Mouse (Mus musculus): ENCODE results near the gene Alox5ap. TPM values are rescaled to one million over a fixed set of nuclear protein-coding genes. Genes with fewer than 3 reads are reported as not detected.

Gene Alox5ap
- polyA plus RNA-seq, 1 experiment from 2014 or later: 12.8 TPM

DNA sequence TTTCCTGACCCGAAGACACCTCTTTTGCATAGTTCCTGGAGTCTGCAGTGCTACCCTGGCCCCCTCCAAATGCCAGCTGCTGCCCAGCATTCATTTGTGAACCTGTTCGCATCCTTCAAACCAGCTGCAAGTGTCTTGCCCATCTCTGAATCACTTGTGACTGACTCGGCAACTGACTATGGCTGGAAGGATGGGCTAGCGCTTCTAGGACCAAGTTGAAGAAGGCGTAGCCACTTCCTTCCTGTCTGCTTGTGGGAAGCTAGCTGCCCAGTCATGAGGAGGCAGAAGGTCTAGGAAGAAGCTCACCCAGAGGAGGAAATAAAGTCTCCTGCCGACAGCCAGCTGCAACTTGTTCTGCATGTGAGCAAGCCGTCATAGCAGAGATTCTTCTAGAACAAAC is 29.6 kb upstream of the Alox5ap start:
- H3K27ac ChIP-seq (ENCODE audit: low read depth, low read length): no peak overlapping the region
- no peaks in the 10 kb centered on the region for H3K4me1 ChIP-seq (ENCODE audit: control insufficient read depth, insufficient read depth, low read length)
- H3K4me3 ChIP-seq (ENCODE audit: low read length): no peak overlapping the region
- H3K9ac ChIP-seq (ENCODE audit: low read depth, low read length): no peak overlapping the region
- H3K4me2 ChIP-seq (replicated peaks; ENCODE audit: low read depth, low read length): no peak overlapping the region
- no peak for ATAC-seq (ENCODE audit: low FRiP score, low TSS enrichment)
- 82% methylated on average over 7 of the region's 7 CpGs for WGBS
- no peaks in the 10 kb centered on the region for H3K27me3 ChIP-seq (ENCODE audit: control insufficient read depth, insufficient read depth, low read length)
- H3K9me3 ChIP-seq (ENCODE audit: control insufficient read depth, low read length): no peaks in the 10 kb centered on the region
- H3K36me3 ChIP-seq (ENCODE audit: control insufficient read depth, insufficient read depth, low read length): no peaks in the 10 kb centered on the region

DNA sequence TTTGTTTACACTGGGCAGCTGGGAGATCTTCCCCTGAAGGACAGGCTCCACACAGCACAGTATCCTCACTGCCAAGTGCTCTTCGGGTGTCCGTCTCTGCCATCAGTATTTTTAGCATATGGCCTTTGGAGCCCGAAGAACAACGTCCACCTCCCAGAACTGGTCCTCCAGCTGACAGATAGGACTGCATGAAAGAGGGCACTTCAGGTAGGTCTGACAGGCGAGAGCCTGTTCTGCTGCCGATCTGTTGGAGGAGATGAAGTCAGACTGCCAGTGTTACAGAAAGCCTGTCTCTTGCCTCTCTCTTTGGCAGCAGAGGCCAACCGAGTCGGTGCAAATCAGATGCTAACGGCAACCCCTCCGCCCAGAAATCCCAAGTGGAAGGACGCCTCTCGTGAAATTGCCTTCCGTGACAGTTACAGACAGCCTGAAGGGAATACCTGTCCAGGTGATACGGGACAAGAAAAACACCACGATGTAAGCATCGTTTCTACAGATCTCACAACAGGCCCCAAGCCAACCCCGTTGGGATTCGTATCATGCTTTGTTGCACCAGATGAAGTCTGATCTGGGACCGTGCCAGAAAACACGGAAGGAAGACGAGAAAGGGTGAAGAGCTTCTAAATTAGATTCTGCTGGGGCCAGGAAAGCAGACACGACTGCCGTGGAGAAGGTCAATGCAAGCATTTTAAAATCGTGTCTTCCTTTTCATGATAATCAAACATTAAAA is 27.2 kb upstream of the Alox5ap start:
- no peaks in the 10 kb centered on the region for H3K27me3 ChIP-seq (ENCODE audit: control insufficient read depth, insufficient read depth, low read length)
- 84% methylated on average over 24 of the region's 24 CpGs for WGBS

DNA sequence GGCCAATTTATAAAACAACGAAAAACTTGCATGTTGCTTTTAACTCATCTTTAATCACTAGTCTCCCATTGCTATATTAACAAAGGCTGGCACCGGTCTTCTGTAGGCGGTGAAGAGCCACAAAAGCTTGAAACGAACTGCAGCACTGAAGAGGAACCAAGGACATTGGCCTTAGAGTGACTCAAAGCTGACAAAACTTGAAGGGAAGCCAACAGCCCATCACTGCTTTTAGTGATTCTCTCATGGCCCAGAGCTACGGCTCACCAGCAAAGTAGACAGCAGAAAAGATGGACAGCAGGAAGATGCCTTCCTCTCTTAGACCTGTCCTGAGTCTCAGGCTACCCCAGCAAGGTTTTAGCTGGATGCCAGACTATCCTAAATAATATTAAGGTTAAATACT is 22.1 kb upstream of the Alox5ap start:
- Histone ChIP-seq H3K9ac (ENCODE audit: low read depth, low read length) (no peak overlapping the region), H3K4me3 (ENCODE audit: low read length) (no peak overlapping the region), H3K4me2 (replicated peaks; ENCODE audit: low read depth, low read length) (no peak overlapping the region), H3K27me3 (ENCODE audit: control insufficient read depth, insufficient read depth, low read length) (no peaks in the 10 kb centered on the region), H3K27ac (ENCODE audit: low read depth, low read length) (no peak overlapping the region), H3K36me3 (ENCODE audit: control insufficient read depth, insufficient read depth, low read length) (no peaks in the 10 kb centered on the region), H3K4me1 (ENCODE audit: control insufficient read depth, insufficient read depth, low read length) (0 out of 2 replicates have a peak, but pooled peaks cover 12% of the 10 kb centered on the region), H3K9me3 (ENCODE audit: control insufficient read depth, low read length) (peaks cover 2% of the 10 kb centered on the region; the same call in 1 of the 2 replicates)
- ATAC-seq (ENCODE audit: low FRiP score, low TSS enrichment): no peak
- 87% methylated on average over 5 of the region's 5 CpGs for WGBS

More for the DNA sequence above, 27.2 kb upstream of the Alox5ap start:
- no peak overlapping the region for H3K4me2 ChIP-seq (replicated peaks; ENCODE audit: low read depth, low read length)
- H3K4me3 ChIP-seq (ENCODE audit: low read length): no peak overlapping the region
- H3K9me3 ChIP-seq (ENCODE audit: control insufficient read depth, low read length): no peaks in the 10 kb centered on the region; the same call in 1 of the 2 replicates
- H3K27ac ChIP-seq (ENCODE audit: low read depth, low read length): no peak overlapping the region
- H3K36me3 ChIP-seq (ENCODE audit: control insufficient read depth, insufficient read depth, low read length): no peaks in the 10 kb centered on the region
- no peak for ATAC-seq (ENCODE audit: low FRiP score, low TSS enrichment)
- no peak overlapping the region for H3K9ac ChIP-seq (ENCODE audit: low read depth, low read length)
- no peaks in the 10 kb centered on the region for H3K4me1 ChIP-seq (ENCODE audit: control insufficient read depth, insufficient read depth, low read length)

DNA sequence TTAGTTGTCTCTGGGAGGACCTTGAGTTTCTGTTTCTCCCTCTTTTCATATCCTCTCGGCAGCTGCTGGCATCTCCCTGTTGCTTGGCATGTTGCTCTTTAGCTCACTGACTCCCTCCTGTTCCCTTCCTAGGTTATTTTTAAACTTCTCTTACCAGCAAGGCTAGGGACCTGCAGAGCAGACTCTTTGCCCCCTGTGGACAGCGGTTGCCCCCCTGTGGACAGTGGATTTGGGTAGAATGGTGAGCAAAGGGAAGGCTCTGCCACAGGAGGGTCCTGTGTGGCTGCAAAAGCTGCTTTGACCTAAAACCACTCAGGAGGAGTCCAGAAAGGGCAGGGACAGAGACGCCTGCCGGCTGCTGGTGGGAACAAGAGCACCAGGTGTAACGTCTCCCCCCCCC is 21.5 kb upstream of the Alox5ap start:
- Histone ChIP-seq H3K27me3 (ENCODE audit: control insufficient read depth, insufficient read depth, low read length) (no peaks in the 10 kb centered on the region), H3K4me2 (replicated peaks; ENCODE audit: low read depth, low read length) (no peak overlapping the region), H3K4me3 (ENCODE audit: low read length) (no peak overlapping the region), H3K9me3 (ENCODE audit: control insufficient read depth, low read length) (peaks cover 2% of the 10 kb centered on the region; the same call in 1 of the 2 replicates), H3K4me1 (ENCODE audit: control insufficient read depth, insufficient read depth, low read length) (0 out of 2 replicates have a peak, but pooled peaks cover 13% of the 10 kb centered on the region), H3K27ac (ENCODE audit: low read depth, low read length) (no peak overlapping the region), H3K9ac (ENCODE audit: low read depth, low read length) (no peak overlapping the region), H3K36me3 (ENCODE audit: control insufficient read depth, insufficient read depth, low read length) (no peaks in the 10 kb centered on the region)
- ATAC-seq (ENCODE audit: low FRiP score, low TSS enrichment): no peak
- WGBS: 47% methylated on average over 5 of the region's 5 CpGs

DNA sequence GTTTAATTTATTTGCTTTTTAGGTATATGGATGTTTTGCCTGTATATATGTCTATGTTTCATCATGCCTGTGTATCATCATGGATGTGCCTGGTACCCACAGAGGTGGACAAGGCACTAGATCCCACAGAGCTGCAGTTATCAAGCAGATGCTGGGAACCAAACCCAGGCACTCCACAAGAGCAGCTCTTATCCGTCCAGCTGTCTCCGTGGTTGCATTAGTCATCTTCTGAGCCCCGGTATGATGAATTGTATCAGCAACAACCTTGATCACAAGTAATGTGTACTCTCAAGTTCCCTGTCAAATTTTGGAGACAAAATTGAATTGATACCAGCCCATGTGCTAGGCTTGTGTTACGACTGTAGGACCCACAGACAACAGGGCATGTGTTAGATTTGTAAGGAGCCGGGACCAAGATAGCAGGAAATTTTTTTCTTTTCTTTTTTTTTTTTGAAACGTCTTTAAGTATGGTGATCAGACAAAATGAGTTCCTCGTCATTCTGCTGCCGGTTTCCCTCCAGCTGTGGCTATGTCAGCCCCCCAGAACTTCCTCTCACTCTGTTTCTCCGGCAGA is 19.1 kb upstream of the Alox5ap start:
- WGBS: 55% methylated on average over 9 of the region's 9 CpGs
- peak overlapping the region; percentile 50 for H3K4me2 ChIP-seq (replicated peaks; ENCODE audit: low read depth, low read length)
- H3K9me3 ChIP-seq (ENCODE audit: control insufficient read depth, low read length): peaks cover 2% of the 10 kb centered on the region; the same call in 1 of the 2 replicates
- no peaks in the 10 kb centered on the region for H3K27me3 ChIP-seq (ENCODE audit: control insufficient read depth, insufficient read depth, low read length)
- 0 out of 2 replicates have a peak overlapping the region, but pooled peaks have one; percentile 40 for H3K9ac ChIP-seq (ENCODE audit: low read depth, low read length)
- no peak for ATAC-seq (ENCODE audit: low FRiP score, low TSS enrichment)
- 0 out of 2 replicates have a peak, but pooled peaks cover 13% of the 10 kb centered on the region for H3K4me1 ChIP-seq (ENCODE audit: control insufficient read depth, insufficient read depth, low read length)
- peak overlapping the region; percentile 24; the same call in 1 of the 2 replicates for H3K27ac ChIP-seq (ENCODE audit: low read depth, low read length)
- peak overlapping the region; percentile 22; the same call in 1 of the 2 replicates for H3K4me3 ChIP-seq (ENCODE audit: low read length)
- no peaks in the 10 kb centered on the region for H3K36me3 ChIP-seq (ENCODE audit: control insufficient read depth, insufficient read depth, low read length)

DNA sequence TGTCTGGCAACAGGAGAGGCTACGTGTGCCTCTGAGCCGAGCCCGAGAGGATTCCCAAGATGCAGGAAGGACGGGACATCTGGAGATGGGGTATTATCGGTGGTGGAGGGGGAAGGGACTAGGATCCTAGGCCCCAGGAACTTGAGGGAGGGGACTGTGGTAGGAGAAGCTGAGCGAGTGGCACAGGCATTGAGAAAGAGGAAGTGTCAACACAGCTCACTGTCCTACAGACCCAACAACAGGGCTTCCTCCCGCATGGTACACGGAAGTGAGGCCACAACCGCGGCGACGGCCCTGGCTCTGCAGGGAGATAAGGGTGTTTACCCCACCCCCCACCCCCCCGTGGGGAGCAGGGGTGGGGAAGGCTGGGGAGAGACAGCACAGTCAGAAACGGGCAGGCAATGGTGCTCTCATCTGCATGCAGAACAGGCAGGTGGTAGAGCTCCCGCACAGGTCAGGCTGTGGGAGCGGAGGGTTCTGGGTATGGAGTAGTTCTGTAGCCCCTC is 18.5 kb upstream of the Alox5ap start:
- WGBS: 23% methylated on average over 16 of the region's 16 CpGs
- Histone ChIP-seq H3K4me2 (replicated peaks; ENCODE audit: low read depth, low read length) (peak overlapping the region; percentile 50), H3K9ac (ENCODE audit: low read depth, low read length) (0 out of 2 replicates have a peak overlapping the region, but pooled peaks have one; percentile 40)

DNA sequence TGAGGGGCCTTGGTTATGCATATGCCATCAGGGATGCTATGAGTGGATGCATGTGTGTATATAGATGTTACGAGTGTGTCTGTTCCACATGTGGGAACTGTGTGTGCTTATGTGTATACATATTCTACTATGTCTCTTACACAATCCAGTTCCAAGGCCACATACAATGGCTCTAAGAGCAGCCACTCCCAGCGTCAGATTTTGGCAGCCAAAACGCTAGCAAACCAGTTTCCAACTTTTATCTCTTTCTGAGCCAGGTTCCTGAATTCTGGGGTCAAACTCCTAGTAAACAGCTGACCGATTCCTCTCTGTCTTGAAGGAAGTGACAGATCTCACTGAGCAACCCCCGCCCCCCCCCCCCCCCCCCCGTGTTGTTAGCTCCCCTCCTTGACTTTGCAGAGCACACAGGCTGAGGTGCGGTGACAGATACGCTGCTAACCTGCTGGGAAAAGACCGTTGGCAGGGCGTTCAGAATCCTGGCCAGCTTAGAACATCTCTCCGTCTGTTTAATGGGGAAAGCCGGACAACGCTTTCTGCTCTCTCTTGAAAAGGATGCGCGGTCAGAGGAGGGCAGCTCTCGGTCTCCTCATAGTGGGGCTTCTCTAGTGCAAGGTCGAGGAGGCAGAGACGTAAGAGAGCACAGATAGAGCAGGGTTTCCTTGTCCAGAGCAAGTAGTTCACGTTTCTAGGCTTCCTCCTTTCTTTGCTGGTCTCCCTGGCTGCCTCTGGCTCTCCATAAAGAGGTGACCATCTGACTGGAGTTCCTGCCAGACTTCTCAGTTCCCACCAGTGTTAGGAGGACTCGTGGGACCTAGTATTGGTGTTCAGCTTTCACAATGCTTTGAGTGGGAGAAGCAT is 17.3 kb upstream of the Alox5ap start:
- WGBS: 48% methylated on average over 19 of the region's 20 CpGs
- H3K36me3 ChIP-seq (ENCODE audit: control insufficient read depth, insufficient read depth, low read length): no peaks in the 10 kb centered on the region
- no peak overlapping the region for H3K4me2 ChIP-seq (replicated peaks; ENCODE audit: low read depth, low read length)
- H3K27me3 ChIP-seq (ENCODE audit: control insufficient read depth, insufficient read depth, low read length): no peaks in the 10 kb centered on the region
- no peak overlapping the region for H3K27ac ChIP-seq (ENCODE audit: low read depth, low read length)
- H3K4me3 ChIP-seq (ENCODE audit: low read length): no peak overlapping the region
- H3K9me3 ChIP-seq (ENCODE audit: control insufficient read depth, low read length): 0 out of 2 replicates have a peak, but pooled peaks cover 2% of the 10 kb centered on the region
- ATAC-seq (ENCODE audit: low FRiP score, low TSS enrichment): no peak
- no peak overlapping the region for H3K9ac ChIP-seq (ENCODE audit: low read depth, low read length)
- 0 out of 2 replicates have a peak, but pooled peaks cover 13% of the 10 kb centered on the region for H3K4me1 ChIP-seq (ENCODE audit: control insufficient read depth, insufficient read depth, low read length)

More for the DNA sequence above, 18.5 kb upstream of the Alox5ap start:
- peak overlapping the region; percentile 22; the same call in 1 of the 2 replicates for H3K4me3 ChIP-seq (ENCODE audit: low read length)
- 0 out of 2 replicates have a peak, but pooled peaks cover 13% of the 10 kb centered on the region for H3K4me1 ChIP-seq (ENCODE audit: control insufficient read depth, insufficient read depth, low read length)
- H3K27me3 ChIP-seq (ENCODE audit: control insufficient read depth, insufficient read depth, low read length): no peaks in the 10 kb centered on the region
- H3K27ac ChIP-seq (ENCODE audit: low read depth, low read length): peak overlapping the region; percentile 37; the same call in 1 of the 2 replicates
- H3K36me3 ChIP-seq (ENCODE audit: control insufficient read depth, insufficient read depth, low read length): no peaks in the 10 kb centered on the region
- peak; percentile 76 for ATAC-seq (ENCODE audit: low FRiP score, low TSS enrichment)
- H3K9me3 ChIP-seq (ENCODE audit: control insufficient read depth, low read length): peaks cover 2% of the 10 kb centered on the region; the same call in 1 of the 2 replicates

DNA sequence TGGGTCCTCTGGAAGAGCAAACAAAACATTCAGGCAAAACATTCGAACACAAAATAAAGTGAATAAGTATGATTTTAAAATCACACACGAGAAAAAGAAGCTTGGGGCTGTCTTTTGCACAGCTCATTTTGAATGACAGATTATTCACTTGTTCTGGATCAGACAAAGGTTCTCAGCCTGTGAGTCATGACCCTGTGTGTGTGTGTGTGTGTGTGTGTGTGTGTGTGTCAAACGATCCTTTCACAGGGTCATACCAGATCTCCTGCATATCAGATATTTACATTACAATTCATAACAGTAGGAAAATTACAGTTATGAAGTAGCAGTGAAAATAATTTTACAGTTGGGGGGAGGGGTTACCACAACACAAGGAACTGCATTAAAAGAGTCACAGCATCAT is 12.3 kb upstream of the Alox5ap start:
- no peak for ATAC-seq (ENCODE audit: low FRiP score, low TSS enrichment)

More for the DNA sequence above, 12.3 kb upstream of the Alox5ap start:
- Histone ChIP-seq H3K9ac (ENCODE audit: low read depth, low read length) (no peak overlapping the region), H3K4me2 (replicated peaks; ENCODE audit: low read depth, low read length) (no peak overlapping the region), H3K9me3 (ENCODE audit: control insufficient read depth, low read length) (no peaks in the 10 kb centered on the region), H3K27me3 (ENCODE audit: control insufficient read depth, insufficient read depth, low read length) (no peaks in the 10 kb centered on the region), H3K27ac (ENCODE audit: low read depth, low read length) (no peak overlapping the region), H3K4me1 (ENCODE audit: control insufficient read depth, insufficient read depth, low read length) (0 out of 2 replicates have a peak, but pooled peaks cover 2% of the 10 kb centered on the region), H3K36me3 (ENCODE audit: control insufficient read depth, insufficient read depth, low read length) (no peaks in the 10 kb centered on the region), H3K4me3 (ENCODE audit: low read length) (no peak overlapping the region)
- WGBS: 87% methylated on average over 3 of the region's 3 CpGs

All from kidney, embryonic 14.5 days (tissue).